Mouse (Mus musculus) ovary, postnatal 14 days (tissue): ENCODE measurements around the gene Hgd.

Source experiments
- DNase-seq: peaks from one replicate; pipeline ENCODE4 v3.0.0; 2022; ENCODE audit warnings: low spot score

Hgd gene

GRCm38 (mm10) chr16:37676024-37676676 is 96.2 kb downstream of the Hgd start:
- no peak for DNase-seq

- no peak for DNase-seq
Measured at GRCm38 (mm10) chr16:37676677-37677072, 96.7 kb downstream of the Hgd start.

- DNase-seq, result no peak
Measured at GRCm38 (mm10) chr16:37677586-37677985, 97.6 kb downstream of the Hgd start.

- no peak for DNase-seq
Measured at GRCm38 (mm10) chr16:37680216-37680615, 100.3 kb downstream of the Hgd start.

- DNase-seq, result no peak
Measured at GRCm38 (mm10) chr16:37680831-37681230, 100.9 kb downstream of the Hgd start.
